Mouse (Mus musculus) large intestine, adult 2 months (tissue): ENCODE data around the gene Filip1. TPM values are rescaled to one million over a fixed set of nuclear protein-coding genes. Genes with fewer than 3 reads are reported as not detected.

Experiments used
- DNase-seq: peaks from one replicate; pipeline ENCODE4 v3.0.0-alpha.2; 2012; ENCODE audit warnings: low read depth, low spot score
- WGBS: fragments of 180-500 bp; shearing (Covaris S2); methylation state at CpG from one replicate; pipeline ENCODE4 v1.1.7; 2018; 5-methylcytosine and 5-hydroxymethylcytosine counted together
- polyA plus RNA-seq: library from polyadenylated mRNA; depleted of rRNA; stranded (reverse); fragments of >200 nt; gene quantifications from 2 replicates; pipeline ENCODE4 v1.2.3, GENCODE M21; 2012

Filip1 gene
- polyA plus RNA-seq, 1 experiment = 0.92 TPM

GRCm38 (mm10) chr9:79920540-79920933 is 92.1 kb downstream of the Filip1 start:
- 77% methylated on average over 5 of the region's 5 CpGs for WGBS
- no peak for DNase-seq

GRCm38 (mm10) chr9:79919750-79920539 is 92.7 kb downstream of the Filip1 start:
- 38% methylated on average over 9 of the region's 9 CpGs for WGBS
- DNase-seq = no peak

GRCm38 (mm10) chr9:79919303-79919721 is 93.3 kb downstream of the Filip1 start:
- 34% methylated on average over 7 of the region's 7 CpGs for WGBS
- no peak for DNase-seq

GRCm38 (mm10) chr9:79918325-79919117 is 94.1 kb downstream of the Filip1 start:
- WGBS = 27% methylated on average over 10 of the region's 10 CpGs
- DNase-seq = no peak

GRCm38 (mm10) chr9:79914276-79914675 is 98.4 kb downstream of the Filip1 start:
- 46% methylated on average over 4 of the region's 4 CpGs for WGBS
- DNase-seq = no peak

- 86% methylated on average over 5 of the region's 5 CpGs for WGBS
- no peak for DNase-seq
Measured at GRCm38 (mm10) chr9:79912971-79913370, 99.7 kb downstream of the Filip1 start.

- DNase-seq = no peak
- 96% methylated on average over 3 of the region's 3 CpGs for WGBS
Measured at GRCm38 (mm10) chr9:79910166-79910565, 102.5 kb downstream of the Filip1 start.

- WGBS = 43% methylated on average over 3 of the region's 3 CpGs
- no peak for DNase-seq
Measured at GRCm38 (mm10) chr9:79898815-79899214, 113.8 kb downstream of the Filip1 start.

GRCm38 (mm10) chr9:79894665-79895064 is 118.0 kb downstream of the Filip1 start:
- DNase-seq = no peak
- WGBS = 62% methylated on average over 5 of the region's 5 CpGs

- no peak for DNase-seq
- 79% methylated on average over 4 of the region's 4 CpGs for WGBS
Measured at GRCm38 (mm10) chr9:79893841-79894612, 118.6 kb downstream of the Filip1 start.

- DNase-seq = no peak
- WGBS = 67% methylated on average over 1 of the region's 1 CpGs
Measured at GRCm38 (mm10) chr9:79892183-79892582, 120.5 kb downstream of the Filip1 start.

- 83% methylated on average over 4 of the region's 4 CpGs for WGBS
- no peak for DNase-seq
Measured at GRCm38 (mm10) chr9:79890488-79890887, 122.2 kb downstream of the Filip1 start.

- WGBS = 88% methylated on average over 6 of the region's 6 CpGs
- DNase-seq = no peak
Measured at GRCm38 (mm10) chr9:79889132-79889531, 123.5 kb downstream of the Filip1 start.

- DNase-seq = no peak
- WGBS = 61% methylated on average over 11 of the region's 11 CpGs
Measured at GRCm38 (mm10) chr9:79885244-79886210, 127.1 kb downstream of the Filip1 start.

- no peak for DNase-seq
- WGBS = 78% methylated on average over 2 of the region's 2 CpGs
Measured at GRCm38 (mm10) chr9:79883139-79883538, 129.5 kb downstream of the Filip1 start.

GRCm38 (mm10) chr9:79880031-79880430 is 132.6 kb downstream of the Filip1 start:
- WGBS = 47% methylated on average over 7 of the region's 7 CpGs
- no peak for DNase-seq

- WGBS = 49% methylated on average over 20 of the region's 20 CpGs
- DNase-seq = no peak
Measured at GRCm38 (mm10) chr9:79875522-79876131, 137.0 kb downstream of the Filip1 start.

- WGBS = 52% methylated on average over 2 of the region's 2 CpGs
- DNase-seq = no peak
Measured at GRCm38 (mm10) chr9:79872598-79872997, 140.1 kb downstream of the Filip1 start.

GRCm38 (mm10) chr9:79869512-79869911 is 143.1 kb downstream of the Filip1 start:
- DNase-seq = no peak

More at GRCm38 (mm10) chr9:79869512-79869911, 143.1 kb downstream of the Filip1 start:
- WGBS = 14% methylated on average over 5 of the region's 5 CpGs
